In the genomic region with DNA sequence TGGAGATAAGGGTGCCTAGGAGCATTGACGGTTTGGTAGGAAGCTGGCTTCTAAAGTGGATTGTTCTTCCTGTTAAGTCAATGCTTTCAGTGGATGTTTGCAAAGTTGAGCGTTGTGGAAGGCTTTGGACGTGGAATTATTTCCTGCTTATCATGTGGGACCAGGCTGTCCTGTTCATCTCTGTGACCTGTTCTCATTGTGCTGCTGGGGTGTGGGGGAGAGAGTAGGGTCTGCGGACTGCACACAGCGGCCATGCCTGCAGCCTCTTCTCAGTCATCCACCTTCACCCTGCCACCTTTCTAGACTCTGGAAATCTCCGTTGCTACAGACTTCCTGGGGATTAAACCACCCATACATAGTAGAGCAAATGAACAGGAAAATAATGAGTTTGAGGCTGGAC, we compare ENCODE assay signal across 24 mouse cellular contexts.
"Had no signal": no experiment of that assay in that cellular context is flagged by ENCODE, and none has a peak within 500 bp of the region (broad histone marks: within the 10 kb centered on the region; RNA-seq: fewer than 3 reads in every experiment).

No protein-coding gene starts in this region.

- H3K9me3 ChIP-seq: limb, embryonic 10.5 days; limb, embryonic 13.5 days; liver, embryonic 12.5 days; liver, embryonic 15.5 days; lung, embryonic 15.5 days; megakaryocyte, embryonic 14.5 days; midbrain, embryonic 10.5 days; neural tube, embryonic 12.5 days had no signal

- H3K4me2 ChIP-seq: limb, embryonic 13.5 days; liver, embryonic 12.5 days; liver, embryonic 15.5 days; lung, embryonic 15.5 days; neural tube, embryonic 12.5 days had no signal

- DNase-seq: kidney, adult 11 months; kidney, adult 8-10 months; kidney, postnatal 25 days; layer of hippocampus, adult 9-11 months; liver; lung, adult 18-20 months; lung, postnatal 10 days; lung, postnatal 36 days; midbrain, embryonic 14.5 days; right cerebral cortex, adult 18-20 months; right cerebral cortex, postnatal 14 days; right cerebral cortex, postnatal 4 days; thymus, adult 2 months; thymus, postnatal 14 days; thymus, postnatal 4 days had no signal

- H3K36me3 ChIP-seq: liver, embryonic 15.5 days; lung, embryonic 15.5 days; neural tube, embryonic 12.5 days had no signal

- ATAC-seq: liver, embryonic 12.5 days had no signal

- H3K27ac ChIP-seq: layer of hippocampus, adult 2 months; limb, embryonic 10.5 days; limb, embryonic 13.5 days; liver, embryonic 15.5 days; lung, embryonic 15.5 days; midbrain, embryonic 10.5 days; neural tube, embryonic 12.5 days had no signal

- H3K4me3 ChIP-seq: layer of hippocampus, adult 2 months; limb, embryonic 10.5 days; limb, embryonic 13.5 days; liver, embryonic 12.5 days; liver, embryonic 15.5 days; lung, embryonic 15.5 days; megakaryocyte, embryonic 14.5 days; midbrain, embryonic 10.5 days; neural tube, embryonic 12.5 days had no signal

- H3K9ac ChIP-seq: limb, embryonic 13.5 days; liver, embryonic 12.5 days; liver, embryonic 15.5 days; lung, embryonic 15.5 days; neural tube, embryonic 12.5 days had no signal

- H3K27me3 ChIP-seq: limb, embryonic 13.5 days; liver, embryonic 12.5 days; liver, embryonic 15.5 days; lung, embryonic 15.5 days; megakaryocyte, embryonic 14.5 days; neural tube, embryonic 12.5 days had no signal
